Mouse (Mus musculus) lung, embryonic 16.5 days (tissue): ENCODE data around the gene Cela1. TPM values are rescaled to one million over a fixed set of nuclear protein-coding genes. Genes with fewer than 3 reads are reported as not detected.

Source experiments
- ATAC-seq: fragments of 200-750 bp; cut with Nextera tagmentation; 2 replicates; pipeline ENCODE4 v1.8.0; 2017; ENCODE audit warnings: low read depth, mild to moderate bottlenecking, moderate library complexity
- H3K27ac ChIP-seq: fragments of 300-500 bp; sonication (generic); 2 replicates; pipeline ENCODE4 v1.5.1; 2014; ENCODE audit warnings: mild to moderate bottlenecking, control low read depth, low read length
- H3K27me3 ChIP-seq: fragments of 300-500 bp; sonication (generic); 2 replicates; pipeline ENCODE4 v1.6.1; 2014; ENCODE audit warnings: low read depth, low read length, mixed read lengths; ENCODE audit not compliant: control insufficient read depth, insufficient read depth
- H3K36me3 ChIP-seq: fragments of 300-500 bp; sonication (generic); 2 replicates; pipeline ENCODE4 v1.6.1; 2014; ENCODE audit warnings: low read length; ENCODE audit not compliant: control insufficient read depth, insufficient read depth
- H3K4me1 ChIP-seq: fragments of 300-500 bp; sonication (generic); replicated peaks from 2 replicates; pipeline ENCODE4 v1.6.1; 2014; ENCODE audit warnings: low read length, mixed read lengths; ENCODE audit not compliant: control insufficient read depth, insufficient read depth
- H3K4me2 ChIP-seq: fragments of 300-500 bp; sonication (generic); 2 replicates; pipeline ENCODE4 v1.6.1; 2014; ENCODE audit warnings: low read depth, low read length, control low read depth
- H3K4me3 ChIP-seq: fragments of 300-500 bp; sonication (generic); 2 replicates; pipeline ENCODE4 v1.5.1; 2014; ENCODE audit warnings: mild to moderate bottlenecking, low read length, control low read depth
- H3K9ac ChIP-seq: fragments of 300-500 bp; sonication (generic); 2 replicates; pipeline ENCODE4 v1.6.1; 2014; ENCODE audit warnings: low read length, control low read depth
- H3K9me3 ChIP-seq: fragments of 300-500 bp; sonication (generic); 2 replicates; pipeline ENCODE4 v1.6.1; 2016; ENCODE audit warnings: low read length; ENCODE audit not compliant: control insufficient read depth
- WGBS: fragments of 180-500 bp; shearing (Covaris S2); extraction: QIAGEN DNeasy Blood & Tissue Kit; methylation state at CpG from one replicate; pipeline ENCODE4 v1.1.7; 2014; 5-methylcytosine and 5-hydroxymethylcytosine counted together
- polyA plus RNA-seq: library from polyadenylated mRNA; unstranded; fragments of >200 nt; fragmentation: Nextera tagmentation; extraction: Ambion mirVana; gene quantifications from 2 replicates; pipeline ENCODE4 v1.2.1, GENCODE M21; 2015

The Cela1 gene
- polyA plus RNA-seq, 1 experiment from 2014 or later, result 4.2 TPM

DNA sequence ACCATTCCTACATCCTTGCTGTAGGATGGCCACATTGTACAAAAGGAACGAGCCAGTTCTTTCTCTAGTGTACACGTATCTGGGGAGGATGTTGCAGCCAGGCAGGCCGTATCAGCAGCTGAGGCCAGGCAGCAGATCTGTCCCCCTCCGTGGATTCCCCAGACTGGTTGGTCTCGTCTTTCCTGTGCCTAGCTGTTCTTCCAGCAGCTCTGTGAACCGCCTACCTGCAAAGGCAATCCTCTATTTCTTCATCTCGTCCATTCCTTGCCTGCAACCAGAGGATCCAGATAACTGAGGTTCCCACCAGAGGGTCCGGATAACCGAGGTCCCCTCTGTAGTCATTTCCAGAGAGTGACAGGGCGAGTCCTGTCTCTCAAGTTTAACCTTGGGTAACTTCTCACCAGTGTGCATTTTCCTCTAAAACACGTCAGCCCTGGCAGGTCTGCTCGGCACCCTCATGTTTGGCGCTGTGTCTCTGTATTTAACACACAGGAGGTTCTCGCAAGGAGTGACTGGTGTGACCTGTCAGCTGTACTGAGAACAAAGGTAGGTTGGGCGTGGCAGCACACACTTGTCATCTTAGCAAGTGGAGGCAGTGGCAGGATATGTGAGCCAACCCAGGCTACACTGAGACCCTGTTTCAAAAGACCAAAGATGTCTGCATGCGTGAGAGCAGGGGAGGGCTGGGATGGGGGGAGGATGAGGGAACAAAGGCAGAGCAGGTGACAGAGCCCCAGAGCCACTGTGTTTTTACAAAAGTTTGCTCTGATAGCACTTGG is 47.6 kb downstream of the Cela1 start:
- no peak for ATAC-seq

DNA sequence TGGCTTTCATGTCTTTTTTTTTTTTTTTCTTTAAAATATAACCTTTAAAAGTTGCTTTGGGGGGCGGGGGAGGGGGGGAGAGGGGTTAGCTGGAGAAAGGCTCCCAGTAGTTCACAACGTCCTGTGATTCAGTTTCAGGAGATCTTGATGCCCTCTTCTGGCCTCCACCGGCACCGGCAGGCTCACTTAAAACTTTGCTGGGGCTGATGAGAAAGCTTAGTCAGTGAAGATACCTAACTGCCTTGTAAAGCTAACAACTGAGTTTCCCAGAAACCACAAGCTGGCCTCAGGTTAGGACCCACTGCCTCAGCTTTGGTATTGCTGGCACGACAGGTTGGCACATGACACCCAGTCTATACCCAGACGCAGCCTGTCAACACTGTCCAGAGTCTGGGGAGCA is 50.1 kb downstream of the Cela1 start:
- Histone ChIP-seq H3K27me3 (peaks cover 38% of the 10 kb centered on the region), H3K9ac (no peak overlapping the region), H3K36me3 (no peaks in the 10 kb centered on the region), H3K9me3 (no peaks in the 10 kb centered on the region), H3K27ac (peak overlapping the region; percentile 10; the same call in 1 of the 2 replicates), H3K4me2 (peak overlapping the region; percentile 91; the same call in 1 of the 2 replicates), H3K4me1 (peaks cover 16% of the 10 kb centered on the region; the same call in 1 of the 2 replicates), H3K4me3 (no peak overlapping the region; the same call in 1 of the 2 replicates)
- ATAC-seq, result no peak
- 16% methylated on average over 6 of the region's 6 CpGs for WGBS

More for the DNA sequence above, 47.6 kb downstream of the Cela1 start:
- Histone ChIP-seq H3K4me1 (peaks cover 16% of the 10 kb centered on the region; the same call in 1 of the 2 replicates), H3K9ac (no peak overlapping the region), H3K27ac (no peak overlapping the region), H3K4me3 (no peak overlapping the region), H3K9me3 (no peaks in the 10 kb centered on the region), H3K4me2 (no peak overlapping the region), H3K36me3 (no peaks in the 10 kb centered on the region), H3K27me3 (peaks cover 33% of the 10 kb centered on the region)
- WGBS, result 53% methylated on average over 16 of the region's 16 CpGs

DNA sequence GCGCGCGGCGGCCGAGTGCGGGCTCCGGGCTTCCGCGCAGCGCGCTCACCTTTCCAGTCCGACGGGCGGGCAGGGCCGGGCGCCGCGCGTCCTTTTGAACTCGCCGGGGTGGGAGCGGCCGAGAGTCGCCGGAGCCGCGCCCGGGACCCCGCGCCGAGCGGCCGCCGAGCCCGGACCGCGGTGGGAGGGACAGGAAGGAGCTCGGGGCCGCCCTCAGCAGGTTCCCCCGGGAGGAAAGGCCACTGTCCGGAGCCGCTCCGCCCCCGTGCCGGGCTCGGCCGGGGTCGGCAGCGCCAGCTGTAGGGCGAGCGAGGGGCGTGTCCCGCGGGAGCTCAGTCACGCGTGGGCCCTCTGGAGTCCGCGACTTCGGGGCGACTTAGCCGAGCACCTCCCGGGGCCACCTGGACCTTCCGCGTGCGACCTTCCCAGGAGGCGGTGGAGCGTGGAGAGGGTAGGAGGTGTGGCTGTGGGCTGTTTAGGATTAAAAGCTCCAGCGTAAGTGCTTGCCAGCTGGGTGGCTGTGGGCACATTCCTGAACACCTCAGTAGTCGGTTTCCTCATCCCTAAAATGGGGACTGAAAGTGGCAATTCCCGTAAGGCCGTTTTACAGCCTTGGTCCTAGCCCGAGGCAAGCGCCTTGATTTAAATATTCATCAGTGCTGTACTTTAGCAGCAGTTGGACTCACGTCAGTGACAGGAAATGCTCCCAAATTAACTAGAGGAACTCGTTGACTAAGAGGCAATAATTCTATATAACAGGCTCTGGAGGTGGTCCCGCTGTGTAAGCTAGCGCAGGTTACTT is 50.8 kb downstream of the Cela1 start, which contains the start of gene Smagp:
Smagp (minus strand) TSS at position 241 of the 802 bp plus-strand sequence.
- peaks cover 18% of the 10 kb centered on the region; the same call in 1 of the 2 replicates for H3K4me1 ChIP-seq
- no peaks in the 10 kb centered on the region for H3K36me3 ChIP-seq
- H3K9me3 ChIP-seq, result no peaks in the 10 kb centered on the region
- H3K4me2 ChIP-seq, result peak within 1 kb of the TSS; percentile 91
- peaks cover 38% of the 10 kb centered on the region for H3K27me3 ChIP-seq
- ATAC-seq, result peak; percentile 74
- peak within 1 kb of the TSS; percentile 67 for H3K4me3 ChIP-seq
- H3K9ac ChIP-seq, result peak within 1 kb of the TSS; percentile 66
- WGBS, result under 1% methylated on average over 77 of the region's 77 CpGs
- H3K27ac ChIP-seq, result peak within 1 kb of the TSS; percentile 10; the same call in 1 of the 2 replicates

DNA sequence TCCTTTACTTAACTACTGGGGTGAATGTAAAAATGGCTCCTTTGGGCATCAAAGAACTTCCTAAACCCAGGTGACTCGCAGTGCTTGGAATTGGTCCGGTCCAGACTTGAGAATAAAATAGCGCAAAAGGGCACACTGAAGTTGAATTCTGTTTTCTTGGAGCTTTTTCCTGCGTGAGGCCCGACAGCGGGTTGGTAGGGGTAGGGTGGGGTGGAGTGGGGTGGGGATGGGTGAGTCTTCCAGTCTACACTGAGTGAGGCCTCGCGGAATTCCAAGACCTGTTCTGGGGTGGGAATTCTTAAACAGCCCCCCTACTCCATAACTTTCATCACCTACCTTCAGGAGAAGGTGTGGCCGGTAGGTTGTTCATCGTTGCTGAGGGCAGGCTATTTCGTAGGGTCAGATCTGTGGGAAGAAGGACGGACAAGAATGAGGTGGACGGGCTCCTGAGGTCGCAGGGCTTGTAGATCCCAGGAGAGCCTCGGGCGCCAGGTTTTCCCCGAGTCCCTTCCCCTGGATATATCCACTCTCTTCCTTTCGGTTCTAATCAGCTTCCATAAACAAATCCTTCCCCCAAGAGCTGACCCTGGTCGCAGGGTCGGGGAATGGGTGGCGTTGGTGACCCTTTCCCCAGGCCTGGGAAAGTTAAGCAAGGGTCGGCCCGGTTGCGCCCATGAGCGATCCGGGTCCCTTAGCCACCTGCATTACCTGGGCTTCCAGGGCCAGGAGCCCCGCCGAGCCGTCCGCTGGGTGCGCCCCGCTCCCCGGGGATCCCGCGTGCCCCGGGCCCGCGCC is 51.7 kb downstream of the Cela1 start:
- H3K9ac ChIP-seq, result peak overlapping the region; percentile 66
- H3K27ac ChIP-seq, result no peak overlapping the region
- H3K27me3 ChIP-seq, result peaks cover 38% of the 10 kb centered on the region
- peaks cover 18% of the 10 kb centered on the region; the same call in 1 of the 2 replicates for H3K4me1 ChIP-seq
- no peaks in the 10 kb centered on the region for H3K9me3 ChIP-seq
- H3K4me2 ChIP-seq, result peak overlapping the region; percentile 91
- H3K36me3 ChIP-seq, result no peaks in the 10 kb centered on the region
- 5% methylated on average over 37 of the region's 38 CpGs for WGBS
- peak overlapping the region; percentile 67 for H3K4me3 ChIP-seq
- no peak for ATAC-seq

DNA sequence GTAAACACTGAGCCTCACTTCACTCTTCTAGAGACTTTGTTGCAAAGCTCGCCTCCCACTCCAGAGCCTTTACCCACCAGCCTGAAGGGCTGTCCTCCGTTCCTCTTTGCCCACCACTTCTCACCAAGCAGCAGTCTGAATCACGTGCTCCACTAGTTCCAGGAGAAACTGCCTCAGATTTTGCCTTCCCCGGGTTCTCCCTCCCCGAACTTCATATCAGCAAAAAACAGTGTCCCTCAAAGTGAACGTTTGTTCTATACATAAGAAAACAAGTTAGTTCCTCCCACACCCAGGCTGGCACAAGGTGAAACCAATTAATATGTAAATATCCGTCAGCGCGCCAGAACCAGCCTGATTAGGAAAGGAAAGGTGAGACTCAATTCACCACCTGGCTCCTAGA is 52.5 kb downstream of the Cela1 start:
- Histone ChIP-seq H3K36me3 (no peaks in the 10 kb centered on the region), H3K27ac (no peak overlapping the region), H3K27me3 (peaks cover 38% of the 10 kb centered on the region), H3K9me3 (no peaks in the 10 kb centered on the region), H3K4me1 (peaks cover 18% of the 10 kb centered on the region; the same call in 1 of the 2 replicates), H3K9ac (no peak overlapping the region), H3K4me2 (peak overlapping the region; percentile 91), H3K4me3 (no peak overlapping the region; the same call in 1 of the 2 replicates)
- 11% methylated on average over 9 of the region's 9 CpGs for WGBS
- no peak for ATAC-seq

DNA sequence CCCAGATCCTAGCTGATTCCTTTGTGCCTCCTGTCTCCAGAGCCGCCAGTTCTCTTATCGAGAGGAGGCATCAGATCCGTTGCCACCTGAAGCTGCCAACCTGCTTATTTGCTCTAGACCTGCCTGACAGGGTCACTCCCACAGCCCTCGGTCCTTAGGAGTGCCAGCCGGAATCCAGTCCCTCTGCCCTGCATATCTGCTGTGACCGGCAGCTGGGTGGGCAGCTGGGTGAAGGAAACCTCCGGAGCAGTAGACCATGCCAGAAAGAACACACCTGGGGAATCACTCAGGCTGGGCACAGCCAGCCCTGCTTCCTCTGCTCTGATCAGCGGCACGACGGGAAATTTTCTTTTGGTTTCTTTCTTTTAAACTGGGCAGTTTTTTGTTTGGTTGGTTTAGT is 54.4 kb downstream of the Cela1 start:
- H3K4me1 ChIP-seq, result peaks cover 18% of the 10 kb centered on the region; the same call in 1 of the 2 replicates
- H3K4me2 ChIP-seq, result no peak overlapping the region
- ATAC-seq, result no peak
- 66% methylated on average over 10 of the region's 10 CpGs for WGBS
- no peaks in the 10 kb centered on the region for H3K9me3 ChIP-seq
- no peak overlapping the region for H3K4me3 ChIP-seq
- H3K36me3 ChIP-seq, result no peaks in the 10 kb centered on the region
- H3K9ac ChIP-seq, result no peak overlapping the region
- H3K27ac ChIP-seq, result no peak overlapping the region
- peaks cover 34% of the 10 kb centered on the region for H3K27me3 ChIP-seq

DNA sequence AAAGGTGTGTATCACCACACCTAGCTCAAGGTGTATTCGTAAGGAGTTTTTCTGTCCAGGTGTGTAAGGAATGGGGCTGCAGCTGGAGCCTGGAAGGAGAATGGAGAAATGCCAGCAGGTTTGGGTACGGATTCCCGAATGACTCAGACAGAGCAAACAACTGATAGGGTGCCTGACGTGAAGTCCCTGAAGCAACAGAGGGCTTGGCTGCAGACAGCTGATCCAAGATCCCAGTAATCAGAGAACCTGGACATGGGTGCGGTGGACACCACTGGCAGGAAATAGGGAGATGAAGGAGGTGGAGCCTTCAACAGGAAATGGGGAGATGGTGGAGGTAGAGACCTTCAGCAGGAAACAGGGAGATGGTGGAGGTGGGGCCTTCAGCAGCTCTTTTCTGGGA is 55.4 kb downstream of the Cela1 start:
- no peaks in the 10 kb centered on the region for H3K9me3 ChIP-seq
- WGBS, result 66% methylated on average over 5 of the region's 5 CpGs

DNA sequence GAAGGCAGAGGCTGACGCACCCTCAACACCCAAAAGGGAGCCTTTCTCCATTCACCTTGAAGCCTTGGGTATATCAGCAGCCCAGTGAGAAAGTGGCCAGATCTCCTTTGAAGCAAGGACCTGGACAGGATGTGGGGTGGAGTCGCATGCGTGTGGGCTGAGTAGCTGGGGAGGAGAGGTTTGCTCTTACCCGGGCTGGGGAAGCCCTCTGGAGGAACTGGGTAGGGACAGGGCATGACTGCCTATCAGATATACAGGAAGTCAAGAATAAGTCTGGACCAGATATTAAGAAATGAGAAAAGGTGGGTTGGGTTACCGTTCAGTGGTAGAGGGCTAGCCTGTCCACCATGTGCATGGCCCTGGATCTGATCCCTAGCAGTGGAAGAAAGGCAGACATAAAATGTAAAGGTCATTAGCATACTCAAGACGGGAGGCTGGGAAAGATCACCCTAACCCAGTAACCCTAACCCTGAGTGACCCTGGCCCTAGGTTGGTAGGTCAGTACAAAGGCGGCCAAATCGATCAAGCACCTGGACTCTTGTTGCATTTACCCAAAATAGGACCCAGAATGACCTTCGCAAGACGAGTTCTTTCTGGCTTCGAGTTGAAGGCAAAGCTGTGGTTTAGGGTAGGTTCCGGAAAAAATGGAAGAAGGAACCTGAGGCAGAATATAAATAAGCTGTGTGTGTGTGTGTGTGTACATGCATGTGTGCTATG is 56.1 kb downstream of the Cela1 start:
- no peak for ATAC-seq
- H3K27ac ChIP-seq, result no peak overlapping the region
- no peak overlapping the region for H3K4me2 ChIP-seq
- no peaks in the 10 kb centered on the region for H3K9me3 ChIP-seq
- 74% methylated on average over 12 of the region's 12 CpGs for WGBS
- H3K36me3 ChIP-seq, result no peaks in the 10 kb centered on the region
- peaks cover 19% of the 10 kb centered on the region for H3K27me3 ChIP-seq
- H3K4me3 ChIP-seq, result no peak overlapping the region
- no peak overlapping the region for H3K9ac ChIP-seq
- H3K4me1 ChIP-seq, result peaks cover 24% of the 10 kb centered on the region

More for the DNA sequence above, 55.4 kb downstream of the Cela1 start:
- peaks cover 28% of the 10 kb centered on the region for H3K4me1 ChIP-seq
- ATAC-seq, result no peak
- H3K36me3 ChIP-seq, result no peaks in the 10 kb centered on the region
- no peak overlapping the region for H3K4me2 ChIP-seq
- no peak overlapping the region for H3K27ac ChIP-seq
- H3K27me3 ChIP-seq, result peaks cover 25% of the 10 kb centered on the region
- no peak overlapping the region for H3K9ac ChIP-seq
- no peak overlapping the region for H3K4me3 ChIP-seq
